Mouse (Mus musculus): ENCODE measurements around the gene Cfap73. TPM values are rescaled to one million over a fixed set of nuclear protein-coding genes. Genes with fewer than 3 reads are reported as not detected.

Gene Cfap73
- total and polyA plus RNA-seq, 2 experiments: not detected

DNA sequence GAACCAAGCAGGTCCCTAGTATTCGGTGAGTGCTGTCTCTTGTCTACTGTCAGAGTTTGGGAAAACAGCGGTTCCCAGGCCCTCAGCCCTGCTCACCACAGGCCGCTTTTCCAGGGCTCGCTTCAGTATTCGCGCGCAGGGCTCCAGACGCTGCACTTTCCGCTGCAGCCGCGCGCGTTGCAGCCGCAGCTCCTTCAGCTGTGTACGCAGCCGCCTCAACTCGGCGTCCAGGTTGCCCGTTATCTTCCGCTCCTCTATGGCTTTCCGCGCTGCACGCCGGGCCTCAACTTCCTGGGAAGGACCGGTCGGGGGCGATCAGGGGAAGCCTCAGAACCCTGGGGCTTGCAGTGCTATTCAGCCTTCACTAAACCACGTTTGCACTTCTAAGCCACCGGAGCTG is 2.9 kb downstream of the Cfap73 start:
- DNase-seq (ENCODE audit: extremely low read depth, low read depth, low spot score): no peak
- TF ChIP-seq CTCF (IDR thresholded peaks at IDR 0.05; ENCODE audit: low read depth, low read length) (no peak), POLR2A (IDR thresholded peaks at IDR 0.05; ENCODE audit: extremely low read depth, insufficient read depth, low read length) (no peak)
- no peak overlapping the region for H3K27ac ChIP-seq (replicated peaks; ENCODE audit: insufficient read depth, low read depth, low read length)
- H3K4me1 ChIP-seq (ENCODE audit: control insufficient read depth, insufficient read depth, low read length): no peaks in the 10 kb centered on the region
- no peaks in the 10 kb centered on the region for H3K79me2 ChIP-seq (ENCODE audit: control insufficient read depth, insufficient read depth, low read length)
- H3K27me3 ChIP-seq (ENCODE audit: control insufficient read depth, insufficient read depth, low read length): no peaks in the 10 kb centered on the region
- H3K4me3 ChIP-seq (ENCODE audit: insufficient read depth, low read depth, low read length): no peak overlapping the region
- no peak overlapping the region for H3K9ac ChIP-seq (ENCODE audit: low read depth, low read length)
- peaks cover 1% of the 10 kb centered on the region; the same call in 1 of the 2 replicates for H3K36me3 ChIP-seq (ENCODE audit: control insufficient read depth, insufficient read depth, low read length)
- WGBS: 16% methylated on average over 29 of the region's 29 CpGs

DNA sequence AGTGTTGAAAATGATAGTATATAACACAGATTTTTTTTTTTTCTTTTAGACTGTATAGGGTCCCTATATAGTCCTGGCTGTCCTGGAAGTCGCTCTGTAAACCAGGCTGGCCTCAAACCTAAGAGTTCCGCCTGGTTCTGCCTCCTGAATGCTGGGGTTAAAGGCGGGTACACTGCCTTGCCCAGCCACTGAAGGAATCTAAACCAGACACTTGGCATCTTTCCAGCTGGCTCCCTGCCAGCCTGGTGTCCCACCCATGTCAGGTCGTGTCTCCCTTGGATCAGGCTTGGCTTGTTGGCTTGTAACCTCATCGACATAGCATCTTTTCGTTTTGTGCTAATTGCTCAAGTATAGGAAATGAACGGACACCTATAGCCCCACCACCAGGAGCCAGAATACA is 5.4 kb downstream of the Cfap73 start:
- Histone ChIP-seq H3K79me2 (ENCODE audit: control insufficient read depth, insufficient read depth, low read length) (no peaks in the 10 kb centered on the region), H3K9ac (ENCODE audit: low read depth, low read length) (no peak overlapping the region), H3K27ac (replicated peaks; ENCODE audit: insufficient read depth, low read depth, low read length) (no peak overlapping the region), H3K4me3 (ENCODE audit: insufficient read depth, low read depth, low read length) (no peak overlapping the region), H3K27me3 (ENCODE audit: control insufficient read depth, insufficient read depth, low read length) (no peaks in the 10 kb centered on the region), H3K36me3 (ENCODE audit: control insufficient read depth, insufficient read depth, low read length) (peaks cover 7% of the 10 kb centered on the region; the same call in 1 of the 2 replicates), H3K4me1 (ENCODE audit: control insufficient read depth, insufficient read depth, low read length) (no peaks in the 10 kb centered on the region)
- no peak for DNase-seq (ENCODE audit: extremely low read depth, low read depth, low spot score)
- TF ChIP-seq CTCF (IDR thresholded peaks at IDR 0.05; ENCODE audit: low read depth, low read length): no peak
- WGBS: 60% methylated on average over 7 of the region's 7 CpGs

DNA sequence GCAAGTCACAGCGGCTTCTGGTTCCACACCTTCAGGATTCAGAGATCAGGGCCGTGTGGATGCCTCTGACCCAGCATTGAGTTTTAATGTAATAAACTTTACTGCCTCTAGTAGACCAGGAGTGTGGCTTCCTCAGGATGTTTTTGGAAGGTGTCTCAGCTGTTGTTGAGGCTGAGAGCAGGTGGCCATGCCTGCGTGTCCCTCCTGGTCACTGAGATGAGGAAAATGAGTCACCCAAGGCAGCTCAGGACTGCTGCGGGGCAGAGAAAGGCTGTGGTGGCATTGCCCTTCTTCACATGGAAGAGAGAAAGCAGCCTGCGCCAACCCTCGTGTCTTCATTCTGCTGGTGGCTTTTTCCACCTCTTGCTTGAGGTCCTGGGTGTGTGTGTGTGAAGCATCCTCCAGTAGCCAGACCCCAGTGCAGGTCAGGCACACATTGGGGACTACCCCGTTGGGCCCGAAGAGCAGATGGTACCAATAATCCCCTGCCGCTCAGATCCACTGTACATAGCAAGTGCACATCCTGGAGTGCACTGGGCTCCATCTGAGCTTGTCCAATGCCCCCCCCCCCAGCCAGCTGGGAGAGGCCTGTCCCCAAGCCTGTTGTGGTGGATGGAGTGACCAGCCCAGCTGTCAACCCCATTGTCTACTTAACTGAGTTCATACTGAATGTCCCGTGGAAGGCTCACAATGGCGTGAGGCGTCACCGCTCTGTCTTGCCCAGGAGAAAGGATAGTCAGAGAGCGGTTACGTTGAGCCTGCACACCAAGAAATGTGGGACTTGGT is 6.3 kb downstream of the Cfap73 start:
- Histone ChIP-seq H3K27me3 (ENCODE audit: control insufficient read depth, insufficient read depth, low read length) (no peaks in the 10 kb centered on the region), H3K4me1 (ENCODE audit: control insufficient read depth, insufficient read depth, low read length) (no peaks in the 10 kb centered on the region), H3K9ac (ENCODE audit: low read depth, low read length) (no peak overlapping the region), H3K27ac (replicated peaks; ENCODE audit: insufficient read depth, low read depth, low read length) (no peak overlapping the region), H3K36me3 (ENCODE audit: control insufficient read depth, insufficient read depth, low read length) (peaks cover 7% of the 10 kb centered on the region; the same call in 1 of the 2 replicates), H3K79me2 (ENCODE audit: control insufficient read depth, insufficient read depth, low read length) (no peaks in the 10 kb centered on the region), H3K4me3 (ENCODE audit: insufficient read depth, low read depth, low read length) (no peak overlapping the region)
- 92% methylated on average over 15 of the region's 15 CpGs for WGBS
- DNase-seq (ENCODE audit: extremely low read depth, low read depth, low spot score): no peak
- TF ChIP-seq POLR2A (IDR thresholded peaks at IDR 0.05; ENCODE audit: extremely low read depth, insufficient read depth, low read length) (no peak), CTCF (IDR thresholded peaks at IDR 0.05; ENCODE audit: low read depth, low read length) (no peak)

DNA sequence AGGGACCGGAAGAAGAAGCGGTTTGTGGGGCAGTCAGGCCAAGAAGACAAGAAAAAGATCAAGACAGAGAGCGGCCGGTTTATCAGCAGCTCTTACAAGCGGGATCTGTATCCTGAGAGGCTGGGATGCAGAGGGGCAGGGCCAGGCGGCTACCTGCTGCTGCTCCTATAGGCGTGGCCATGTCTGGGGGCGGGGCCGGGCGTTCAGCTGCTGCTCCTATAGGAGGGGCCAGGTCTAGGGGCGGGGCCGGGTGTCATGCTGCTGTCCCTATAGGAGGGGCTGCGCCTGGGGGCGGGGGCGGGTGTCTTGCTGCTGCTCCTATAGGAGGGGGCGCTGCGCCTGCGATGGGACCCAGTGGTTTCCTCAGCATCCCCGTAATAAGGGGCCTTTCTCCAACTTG is 7.6 kb downstream of the Cfap73 start:
- Histone ChIP-seq H3K27ac (replicated peaks; ENCODE audit: insufficient read depth, low read depth, low read length) (no peak overlapping the region), H3K9ac (ENCODE audit: low read depth, low read length) (no peak overlapping the region), H3K4me3 (ENCODE audit: insufficient read depth, low read depth, low read length) (no peak overlapping the region), H3K4me1 (ENCODE audit: control insufficient read depth, insufficient read depth, low read length) (no peaks in the 10 kb centered on the region), H3K79me2 (ENCODE audit: control insufficient read depth, insufficient read depth, low read length) (no peaks in the 10 kb centered on the region), H3K36me3 (ENCODE audit: control insufficient read depth, insufficient read depth, low read length) (peaks cover 10% of the 10 kb centered on the region; the same call in 1 of the 2 replicates), H3K27me3 (ENCODE audit: control insufficient read depth, insufficient read depth, low read length) (no peaks in the 10 kb centered on the region)
- DNase-seq (ENCODE audit: extremely low read depth, low read depth, low spot score): no peak
- TF ChIP-seq CTCF (IDR thresholded peaks at IDR 0.05; ENCODE audit: low read depth, low read length) (no peak), POLR2A (IDR thresholded peaks at IDR 0.05; ENCODE audit: extremely low read depth, insufficient read depth, low read length) (no peak)
- 78% methylated on average over 19 of the region's 19 CpGs for WGBS

DNA sequence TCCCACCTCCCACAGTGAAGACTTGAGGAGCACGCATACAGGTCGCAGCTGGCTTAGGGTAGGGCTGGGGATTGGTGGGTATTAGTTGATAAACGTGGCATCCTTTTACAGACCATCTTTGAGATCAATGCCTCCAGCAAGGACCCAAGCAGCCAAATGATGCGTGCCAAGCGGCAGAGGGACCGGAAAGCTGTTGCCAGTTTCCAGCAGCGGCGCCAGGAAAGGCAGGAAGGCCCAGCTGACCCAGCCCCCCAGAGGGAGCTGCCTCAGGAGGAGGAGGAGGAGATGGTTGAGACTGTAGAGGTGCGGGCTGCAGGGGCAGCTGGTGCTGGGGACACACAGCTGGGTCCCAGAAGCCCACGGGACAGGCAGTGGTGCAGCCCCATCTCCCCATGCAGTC is 9.6 kb downstream of the Cfap73 start:
- Histone ChIP-seq H3K9ac (ENCODE audit: low read depth, low read length) (no peak overlapping the region), H3K27ac (replicated peaks; ENCODE audit: insufficient read depth, low read depth, low read length) (no peak overlapping the region), H3K79me2 (ENCODE audit: control insufficient read depth, insufficient read depth, low read length) (no peaks in the 10 kb centered on the region), H3K4me1 (ENCODE audit: control insufficient read depth, insufficient read depth, low read length) (no peaks in the 10 kb centered on the region), H3K27me3 (ENCODE audit: control insufficient read depth, insufficient read depth, low read length) (no peaks in the 10 kb centered on the region), H3K36me3 (ENCODE audit: control insufficient read depth, insufficient read depth, low read length) (peaks cover 12% of the 10 kb centered on the region; the same call in 1 of the 2 replicates), H3K4me3 (ENCODE audit: insufficient read depth, low read depth, low read length) (no peak overlapping the region)
- WGBS: 91% methylated on average over 10 of the region's 10 CpGs
- no peak for DNase-seq (ENCODE audit: extremely low read depth, low read depth, low spot score)
- no peak for TF ChIP-seq POLR2A (IDR thresholded peaks at IDR 0.05; ENCODE audit: extremely low read depth, insufficient read depth, low read length)
- no peak for TF ChIP-seq CTCF (IDR thresholded peaks at IDR 0.05; ENCODE audit: low read depth, low read length)

DNA sequence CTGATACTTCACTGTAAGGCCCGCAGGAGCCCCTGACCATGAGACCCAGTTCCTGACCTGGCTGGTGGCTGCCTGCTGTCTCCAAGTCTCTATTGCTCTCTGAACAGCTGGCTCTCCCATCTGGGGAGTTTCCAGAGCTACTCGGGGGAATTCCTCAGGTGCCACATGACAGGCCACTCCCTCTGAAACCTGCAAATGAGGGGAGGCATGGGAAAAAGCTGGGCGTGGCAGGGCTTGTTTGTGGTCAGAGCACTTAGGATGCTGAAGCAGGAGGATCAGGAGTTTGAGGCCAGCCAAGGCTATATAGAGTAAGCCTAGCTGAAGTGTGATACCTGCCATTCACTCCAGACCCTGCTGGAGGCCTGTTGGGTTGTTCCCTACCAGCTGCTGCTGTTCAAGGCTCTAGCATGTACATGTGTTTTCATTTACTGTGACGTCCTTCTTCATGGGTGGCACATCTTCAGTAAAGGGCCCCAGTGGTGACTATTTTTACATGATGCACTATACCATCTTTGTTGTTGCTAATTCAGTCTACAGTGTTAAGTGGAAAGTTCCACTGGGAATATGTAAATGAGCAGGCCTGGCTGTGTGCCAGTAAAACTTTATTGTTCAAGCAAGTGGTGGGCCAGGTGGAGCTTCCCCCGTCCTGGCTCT is 11.7 kb downstream of the Cfap73 start:
- Histone ChIP-seq H3K36me3 (ENCODE audit: control insufficient read depth, insufficient read depth, low read length) (peaks cover 12% of the 10 kb centered on the region; the same call in 1 of the 2 replicates), H3K9ac (ENCODE audit: low read depth, low read length) (no peak overlapping the region), H3K4me3 (ENCODE audit: insufficient read depth, low read depth, low read length) (no peak overlapping the region), H3K4me1 (ENCODE audit: control insufficient read depth, insufficient read depth, low read length) (no peaks in the 10 kb centered on the region), H3K27me3 (ENCODE audit: control insufficient read depth, insufficient read depth, low read length) (no peaks in the 10 kb centered on the region), H3K27ac (replicated peaks; ENCODE audit: insufficient read depth, low read depth, low read length) (no peak overlapping the region), H3K79me2 (ENCODE audit: control insufficient read depth, insufficient read depth, low read length) (no peaks in the 10 kb centered on the region)
- 83% methylated on average over 5 of the region's 5 CpGs for WGBS
- DNase-seq (ENCODE audit: extremely low read depth, low read depth, low spot score): no peak
- TF ChIP-seq POLR2A (IDR thresholded peaks at IDR 0.05; ENCODE audit: extremely low read depth, insufficient read depth, low read length) (no peak), CTCF (IDR thresholded peaks at IDR 0.05; ENCODE audit: low read depth, low read length) (no peak)
